Mouse (Mus musculus) bone marrow macrophage, adult 2 months (primary cell): ENCODE measurements around the gene Fbxl5.

Source experiments
- CTCF ChIP-seq: IDR thresholded peaks from 2 replicates; pipeline ENCODE4 v1.5.1; 2012; ENCODE audit warnings: low read depth, mild to moderate bottlenecking, low read length, moderate library complexity
- POLR2A ChIP-seq: IDR thresholded peaks from 2 replicates; pipeline ENCODE4 v1.6.1; 2012; ENCODE audit warnings: mild to moderate bottlenecking, low read depth, low read length, borderline replicate concordance

DNA sequence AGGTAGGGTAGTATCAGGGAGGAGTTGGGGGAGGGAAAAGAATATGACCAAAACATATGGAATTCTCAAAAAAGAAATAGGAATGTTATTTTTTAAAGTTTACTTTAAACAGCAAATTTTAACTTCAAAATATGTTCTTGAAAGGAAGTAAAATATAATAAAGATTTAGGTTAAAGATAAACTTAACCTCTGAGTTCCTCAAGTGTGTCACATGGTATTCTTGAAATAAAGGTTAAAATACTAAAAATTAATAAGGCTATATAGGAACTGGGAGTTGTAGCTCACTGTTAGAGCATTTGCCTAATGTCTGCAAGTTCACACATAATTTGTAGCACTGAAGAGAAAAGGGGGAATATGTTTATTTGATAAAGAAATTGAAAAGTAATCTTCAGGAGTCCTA lies 20.2 kb downstream of the Fbxl5 start:
- TF ChIP-seq CTCF (no peak), POLR2A (no peak)
